Mouse (Mus musculus) spleen, adult 2 months (tissue): Measurements from ENCODE around the gene Gm20388. TPM values are rescaled to one million over a fixed set of nuclear protein-coding genes. Genes with fewer than 3 reads are reported as not detected.

Experiments
- DNase-seq, 2 experiments: peaks; one replicate each; pipeline versions ENCODE4 v3.0.0 to v3.0.0-alpha.2; 2012 to 2021; ENCODE audit warnings: low spot score in 2 of 2, low read depth in 1 of 2
- H3K27ac ChIP-seq: fragments of 200-500 bp; 2 replicates; pipeline ENCODE4 v1.5.1; 2012; ENCODE audit warnings: low read length, inconsistent platforms; ENCODE audit not compliant: insufficient read depth
- H3K27me3 ChIP-seq: fragments of 200-500 bp; 2 replicates; pipeline ENCODE4 v1.6.1; 2012; ENCODE audit warnings: mild to moderate bottlenecking, moderate library complexity, low read length, inconsistent platforms; ENCODE audit not compliant: control insufficient read depth, insufficient read depth
- H3K36me3 ChIP-seq: fragments of 200-500 bp; 2 replicates; pipeline ENCODE4 v1.6.1; 2012; ENCODE audit warnings: mild to moderate bottlenecking, low read length, inconsistent platforms; ENCODE audit not compliant: control insufficient read depth, insufficient read depth
- H3K4me1 ChIP-seq: fragments of 200-500 bp; 2 replicates; pipeline ENCODE4 v1.6.1; 2011; ENCODE audit warnings: inconsistent platforms; ENCODE audit not compliant: control insufficient read depth, insufficient read depth, insufficient read length
- H3K4me3 ChIP-seq: fragments of 200-500 bp; 2 replicates; pipeline ENCODE4 v1.5.1; 2011; ENCODE audit warnings: mild to moderate bottlenecking, inconsistent platforms; ENCODE audit not compliant: insufficient read depth, insufficient read length; ENCODE audit errors: extremely low read depth
- CTCF ChIP-seq: fragments of 200-500 bp; IDR thresholded peaks from 2 replicates; pipeline ENCODE4 v1.5.1; 2011; ENCODE audit warnings: mild to moderate bottlenecking, inconsistent platforms; ENCODE audit not compliant: insufficient read depth, insufficient read length, insufficient replicate concordance; ENCODE audit errors: extremely low read depth
- POLR2A ChIP-seq: fragments of 200-500 bp; IDR thresholded peaks from 2 replicates; pipeline ENCODE4 v1.6.1; 2011; ENCODE audit warnings: low read depth, low read length, inconsistent platforms
- WGBS: fragments of 180-500 bp; shearing (Covaris S2); methylation state at CpG from one replicate; pipeline ENCODE4 v1.1.7; 2018; 5-methylcytosine and 5-hydroxymethylcytosine counted together
- polyA plus RNA-seq: library from polyadenylated mRNA; depleted of rRNA; stranded (reverse); fragments of >200 nt; gene quantifications from 2 replicates; pipeline ENCODE4 v1.2.3, GENCODE M21; 2012

The Gm20388 gene
- polyA plus RNA-seq, 1 experiment = 26.1 TPM

- Histone ChIP-seq H3K4me1 (peaks cover 37% of the 10 kb centered on the region), H3K27ac (peak overlapping the region; percentile 89), H3K4me3 (no peak overlapping the region), H3K27me3 (no peaks in the 10 kb centered on the region), H3K36me3 (no peaks in the 10 kb centered on the region)
- no peak for DNase-seq
- WGBS = 70% methylated on average over 10 of the region's 10 CpGs
- TF ChIP-seq CTCF (no peak), POLR2A (no peak)
Measured at GRCm38 (mm10) chr8:124275377-124276071, 4364.9 kb downstream of the Gm20388 start.

- H3K4me3 ChIP-seq = no peak overlapping the region
- no peaks in the 10 kb centered on the region for H3K27me3 ChIP-seq
- H3K36me3 ChIP-seq = no peaks in the 10 kb centered on the region
- peaks cover 27% of the 10 kb centered on the region; the same call in 1 of the 2 replicates for H3K4me1 ChIP-seq
- no peak for DNase-seq
- TF ChIP-seq POLR2A (no peak), CTCF (no peak)
- WGBS = 87% methylated on average over 24 of the region's 24 CpGs
- no peak overlapping the region for H3K27ac ChIP-seq
Measured at GRCm38 (mm10) chr8:124277951-124278910, 4367.6 kb downstream of the Gm20388 start.

- TF ChIP-seq CTCF (no peak), POLR2A (no peak)
- H3K4me1 ChIP-seq = peaks cover 21% of the 10 kb centered on the region; the same call in 1 of the 2 replicates
- WGBS = 22% methylated on average over 7 of the region's 7 CpGs
Measured at GRCm38 (mm10) chr8:124278956-124279689, 4368.5 kb downstream of the Gm20388 start.

GRCm38 (mm10) chr8:124279690-124279985, 4369.0 kb downstream of the Gm20388 start:
- Histone ChIP-seq H3K27me3 (no peaks in the 10 kb centered on the region), H3K36me3 (no peaks in the 10 kb centered on the region), H3K4me1 (peaks cover 20% of the 10 kb centered on the region; the same call in 1 of the 2 replicates), H3K4me3 (no peak overlapping the region), H3K27ac (no peak overlapping the region)
- DNase-seq = no peak
- TF ChIP-seq POLR2A (no peak), CTCF (no peak)
- 78% methylated on average over 5 of the region's 5 CpGs for WGBS

More at GRCm38 (mm10) chr8:124278956-124279689, 4368.5 kb downstream of the Gm20388 start:
- H3K27ac ChIP-seq = no peak overlapping the region
- no peaks in the 10 kb centered on the region for H3K36me3 ChIP-seq
- H3K27me3 ChIP-seq = no peaks in the 10 kb centered on the region
- no peak for DNase-seq
- H3K4me3 ChIP-seq = no peak overlapping the region

- Histone ChIP-seq H3K4me1 (peaks cover 21% of the 10 kb centered on the region; the same call in 1 of the 2 replicates), H3K27ac (peak overlapping the region; percentile 69), H3K27me3 (no peaks in the 10 kb centered on the region), H3K4me3 (no peak overlapping the region), H3K36me3 (no peaks in the 10 kb centered on the region)
- TF ChIP-seq CTCF (no peak), POLR2A (no peak)
- DNase-seq = no peak
- 53% methylated on average over 11 of the region's 11 CpGs for WGBS
Measured at GRCm38 (mm10) chr8:124281700-124282541, 4371.3 kb downstream of the Gm20388 start.
